Mouse (Mus musculus) spleen, postnatal 36 days (tissue): ENCODE measurements around the gene Rubcnl.

ENCODE experiments used
- DNase-seq, 2 experiments: peaks; one replicate each; pipeline ENCODE4 v3.0.0; 2022; ENCODE audit warnings: low spot score in 2 of 2, mixed read lengths in 1 of 2

The Rubcnl gene

GRCm38 (mm10) chr14:75015856-75016714, at the start of gene Rubcnl:
Gene Rubcnl, plus strand, starts transcription at chr14:75016027.
- peak; percentile 74 to 84 for DNase-seq

- no peak for DNase-seq
These were observed 43.6 kb upstream of the Rubcnl start for GRCm38 (mm10) chr14:74972216-74972615.

- no peak for DNase-seq
These were observed 43.1 kb upstream of the Rubcnl start for GRCm38 (mm10) chr14:74972687-74973086.

GRCm38 (mm10) chr14:74974136-74974651, 41.6 kb upstream of the Rubcnl start:
- DNase-seq: no peak

GRCm38 (mm10) chr14:74976972-74977371, 38.9 kb upstream of the Rubcnl start:
- no peak for DNase-seq

GRCm38 (mm10) chr14:74981016-74981415, 34.8 kb upstream of the Rubcnl start:
- DNase-seq: no peak

- DNase-seq: no peak
These were observed 32.7 kb upstream of the Rubcnl start for GRCm38 (mm10) chr14:74983079-74983478.

- DNase-seq: peak; percentile 19 to 38
These were observed 30.9 kb upstream of the Rubcnl start for GRCm38 (mm10) chr14:74984817-74985391.

- DNase-seq: no peak
These were observed 30.2 kb upstream of the Rubcnl start for GRCm38 (mm10) chr14:74985658-74986057.

- DNase-seq: no peak
These were observed 29.3 kb upstream of the Rubcnl start for GRCm38 (mm10) chr14:74986527-74986926.

GRCm38 (mm10) chr14:74989322-74989721, 26.5 kb upstream of the Rubcnl start:
- DNase-seq: no peak

GRCm38 (mm10) chr14:74989909-74990308, 25.9 kb upstream of the Rubcnl start:
- DNase-seq: no peak

- DNase-seq: peak; percentile 30 to 67
These were observed 25.3 kb upstream of the Rubcnl start for GRCm38 (mm10) chr14:74990504-74990903.

- DNase-seq: no peak
These were observed 19.3 kb upstream of the Rubcnl start for GRCm38 (mm10) chr14:74996556-74996955.

GRCm38 (mm10) chr14:74997041-74997440, 18.8 kb upstream of the Rubcnl start:
- DNase-seq: no peak

- DNase-seq: no peak
These were observed 14.5 kb upstream of the Rubcnl start for GRCm38 (mm10) chr14:75001364-75001763.

- no peak for DNase-seq
These were observed 12.5 kb upstream of the Rubcnl start for GRCm38 (mm10) chr14:75003356-75003755.

GRCm38 (mm10) chr14:75005478-75006199, 10.2 kb upstream of the Rubcnl start:
- peak in 1 of 2 experiments; percentile 18 for DNase-seq

- DNase-seq: peak; percentile 63 to 71
These were observed 5.5 kb upstream of the Rubcnl start for GRCm38 (mm10) chr14:75010346-75010745.

GRCm38 (mm10) chr14:75010986-75011655, 4.7 kb upstream of the Rubcnl start:
- DNase-seq: peak; percentile 44 to 60

- DNase-seq: no peak
These were observed 841 bp downstream of the Rubcnl start for GRCm38 (mm10) chr14:75016715-75017020.

- peak; percentile 73 to 78 for DNase-seq
These were observed 1.4 kb downstream of the Rubcnl start for GRCm38 (mm10) chr14:75017277-75017676.
